Mouse (Mus musculus): ENCODE measurements around the gene Peli2. TPM values are rescaled to one million over a fixed set of nuclear protein-coding genes. Genes with fewer than 3 reads are reported as not detected.

The Peli2 gene
- polyA plus RNA-seq, 1 experiment from 2014 or later = 8.0 TPM

DNA sequence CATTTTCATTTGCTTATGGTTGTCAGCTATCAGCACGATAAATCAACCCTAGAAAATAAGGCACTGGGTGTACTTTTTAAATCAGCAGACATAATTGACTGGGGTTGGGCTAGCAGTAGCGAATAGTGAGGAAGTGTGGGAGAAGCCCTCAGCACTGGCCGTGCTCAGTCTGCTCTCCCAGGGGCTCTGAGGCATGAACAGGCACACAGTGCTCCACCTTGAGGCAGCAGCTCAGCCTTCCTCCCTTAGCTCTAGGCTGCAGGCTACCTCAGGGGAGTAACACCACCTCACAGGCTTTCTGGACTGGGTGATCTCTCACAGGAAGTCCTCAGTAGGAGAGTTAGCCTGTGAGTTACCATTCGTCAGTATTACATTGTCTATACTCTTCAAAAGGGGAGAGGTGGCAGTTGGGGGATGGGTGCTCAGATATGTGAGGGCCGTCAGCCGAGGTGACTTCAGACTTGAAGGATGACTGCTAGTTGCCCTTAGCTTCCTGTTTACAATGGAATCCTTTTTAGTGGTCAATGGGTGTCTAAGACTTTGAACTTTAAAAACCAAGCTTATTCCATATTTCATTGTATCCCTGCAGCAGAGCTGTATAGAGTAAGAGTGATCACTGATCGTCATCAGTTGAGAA lies 105.3 kb downstream of the Peli2 start:
- Histone ChIP-seq H3K4me3 (ENCODE audit: low read length) (no peak overlapping the region), H3K9me3 (ENCODE audit: control insufficient read depth, low read length) (no peaks in the 10 kb centered on the region), H3K27me3 (replicated peaks; ENCODE audit: control insufficient read depth, insufficient read depth, low read length) (no peaks in the 10 kb centered on the region), H3K4me1 (ENCODE audit: control insufficient read depth, insufficient read depth, low read depth, low read length) (peaks cover 2% of the 10 kb centered on the region; the same call in 1 of the 2 replicates), H3K36me3 (ENCODE audit: control insufficient read depth, insufficient read depth, low read length) (no peaks in the 10 kb centered on the region), H3K27ac (ENCODE audit: low read depth, low read length) (no peak overlapping the region), H3K9ac (ENCODE audit: low read depth, low read length) (no peak overlapping the region), H3K4me2 (ENCODE audit: low read length) (no peak overlapping the region)
- no peak for ATAC-seq
- 67% methylated on average over 7 of the region's 7 CpGs for WGBS

- H3K9me3 ChIP-seq (ENCODE audit: control insufficient read depth, low read length) = no peaks in the 10 kb centered on the region
- ATAC-seq = no peak
- H3K27me3 ChIP-seq (replicated peaks; ENCODE audit: control insufficient read depth, insufficient read depth, low read length) = no peaks in the 10 kb centered on the region
- H3K9ac ChIP-seq (ENCODE audit: low read depth, low read length) = no peak overlapping the region
- no peak overlapping the region for H3K27ac ChIP-seq (ENCODE audit: low read depth, low read length)
- H3K4me3 ChIP-seq (ENCODE audit: low read length) = no peak overlapping the region
- 83% methylated on average over 10 of the region's 10 CpGs for WGBS
- peaks cover 2% of the 10 kb centered on the region; the same call in 1 of the 2 replicates for H3K4me1 ChIP-seq (ENCODE audit: control insufficient read depth, insufficient read depth, low read depth, low read length)
- H3K4me2 ChIP-seq (ENCODE audit: low read length) = no peak overlapping the region
- H3K36me3 ChIP-seq (ENCODE audit: control insufficient read depth, insufficient read depth, low read length) = no peaks in the 10 kb centered on the region
Measured at GRCm38 (mm10) chr14:48226759-48227158, 106.1 kb downstream of the Peli2 start.

DNA sequence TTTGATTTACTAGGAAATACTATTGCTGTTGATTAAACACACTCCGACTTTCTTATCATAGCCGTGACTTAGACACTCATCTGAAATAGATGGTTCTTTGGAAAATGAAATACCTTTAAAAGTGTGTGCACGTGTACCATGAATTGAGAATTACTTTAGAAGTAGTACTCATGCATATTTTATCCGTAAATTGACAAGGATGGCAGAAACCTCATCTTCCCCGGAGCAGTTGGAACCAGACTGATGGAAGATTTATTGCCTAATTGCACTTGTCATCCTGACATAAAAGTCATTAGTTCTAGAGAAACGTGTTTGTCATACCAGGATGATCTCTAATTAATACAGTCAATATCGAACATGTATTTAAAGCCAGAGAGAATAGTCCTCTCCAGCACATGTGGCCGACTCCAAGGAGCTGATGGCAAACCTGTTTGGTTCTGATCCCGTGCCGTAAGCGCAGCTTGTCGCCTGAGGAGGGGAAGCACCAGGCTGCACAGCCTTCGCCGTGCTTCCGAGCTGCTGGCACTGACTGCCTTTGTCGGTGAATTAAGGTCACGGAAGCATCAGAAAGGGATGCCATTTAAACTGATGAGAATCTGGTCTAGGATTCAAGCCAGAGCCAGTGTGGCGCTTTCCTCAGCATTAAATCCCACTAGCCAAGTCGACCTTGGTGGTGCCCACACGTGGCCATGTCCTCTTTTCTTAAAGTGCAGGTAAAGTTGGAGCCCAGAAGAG lies 114.3 kb downstream of the Peli2 start:
- WGBS = 62% methylated on average over 20 of the region's 20 CpGs
- Histone ChIP-seq H3K27me3 (replicated peaks; ENCODE audit: control insufficient read depth, insufficient read depth, low read length) (no peaks in the 10 kb centered on the region), H3K9me3 (ENCODE audit: control insufficient read depth, low read length) (no peaks in the 10 kb centered on the region), H3K36me3 (ENCODE audit: control insufficient read depth, insufficient read depth, low read length) (no peaks in the 10 kb centered on the region), H3K4me3 (ENCODE audit: low read length) (no peak overlapping the region), H3K4me1 (ENCODE audit: control insufficient read depth, insufficient read depth, low read depth, low read length) (no peaks in the 10 kb centered on the region), H3K27ac (ENCODE audit: low read depth, low read length) (no peak overlapping the region), H3K4me2 (ENCODE audit: low read length) (no peak overlapping the region), H3K9ac (ENCODE audit: low read depth, low read length) (no peak overlapping the region)
- peak; percentile 56 for ATAC-seq

DNA sequence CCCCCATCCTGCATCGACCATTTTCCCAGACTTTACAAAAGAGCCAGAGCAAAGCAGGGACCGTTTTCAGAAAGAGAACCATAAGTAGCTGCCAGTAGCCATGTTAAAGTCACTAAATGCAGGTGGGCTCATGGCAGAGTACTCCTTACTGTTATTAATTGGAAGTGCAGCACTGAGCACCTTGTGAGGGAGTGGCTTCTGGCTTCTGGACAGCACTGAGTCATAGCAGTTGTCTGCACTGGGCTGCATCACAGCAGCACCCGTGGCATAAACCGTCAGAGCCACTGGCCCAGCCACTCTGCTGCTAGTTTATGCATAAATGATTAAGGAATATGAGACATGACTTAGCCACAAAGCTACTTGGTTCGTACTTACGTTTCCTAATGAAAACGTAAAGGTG lies 120.7 kb downstream of the Peli2 start:
- no peak for ATAC-seq
- H3K4me3 ChIP-seq (ENCODE audit: low read length) = no peak overlapping the region
- H3K27ac ChIP-seq (ENCODE audit: low read depth, low read length) = no peak overlapping the region
- H3K36me3 ChIP-seq (ENCODE audit: control insufficient read depth, insufficient read depth, low read length) = no peaks in the 10 kb centered on the region
- peaks cover 3% of the 10 kb centered on the region; the same call in 1 of the 2 replicates for H3K4me1 ChIP-seq (ENCODE audit: control insufficient read depth, insufficient read depth, low read depth, low read length)
- no peaks in the 10 kb centered on the region for H3K27me3 ChIP-seq (replicated peaks; ENCODE audit: control insufficient read depth, insufficient read depth, low read length)
- no peak overlapping the region for H3K4me2 ChIP-seq (ENCODE audit: low read length)
- H3K9ac ChIP-seq (ENCODE audit: low read depth, low read length) = no peak overlapping the region
- H3K9me3 ChIP-seq (ENCODE audit: control insufficient read depth, low read length) = no peaks in the 10 kb centered on the region
- 87% methylated on average over 7 of the region's 7 CpGs for WGBS

DNA sequence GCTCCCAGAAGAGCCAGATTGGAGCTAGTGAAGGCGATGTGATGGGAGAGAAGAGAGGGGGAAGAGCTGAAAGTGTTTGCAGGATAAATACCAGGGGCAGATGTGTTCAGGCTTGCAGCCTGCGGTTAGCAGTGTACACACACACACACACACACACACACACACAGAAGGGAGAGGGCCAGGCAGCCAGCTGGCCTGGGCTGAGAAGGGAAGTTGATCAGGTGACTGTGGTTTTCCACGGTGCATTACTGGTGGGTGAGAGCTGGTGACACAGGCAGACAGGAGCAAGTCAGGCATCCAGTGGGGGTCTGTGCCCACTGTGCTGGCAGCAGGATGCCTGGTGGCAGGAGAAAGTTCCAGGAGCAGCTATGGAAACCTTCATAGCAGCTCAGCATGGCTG lies 125.6 kb downstream of the Peli2 start:
- H3K36me3 ChIP-seq (ENCODE audit: control insufficient read depth, insufficient read depth, low read length) = no peaks in the 10 kb centered on the region
- peak; percentile 74 for ATAC-seq
- H3K4me3 ChIP-seq (ENCODE audit: low read length) = no peak overlapping the region
- H3K27ac ChIP-seq (ENCODE audit: low read depth, low read length) = no peak overlapping the region
- WGBS = 59% methylated on average over 3 of the region's 3 CpGs
- no peaks in the 10 kb centered on the region for H3K9me3 ChIP-seq (ENCODE audit: control insufficient read depth, low read length)
- H3K9ac ChIP-seq (ENCODE audit: low read depth, low read length) = no peak overlapping the region
- H3K27me3 ChIP-seq (replicated peaks; ENCODE audit: control insufficient read depth, insufficient read depth, low read length) = no peaks in the 10 kb centered on the region
- peaks cover 3% of the 10 kb centered on the region; the same call in 1 of the 2 replicates for H3K4me1 ChIP-seq (ENCODE audit: control insufficient read depth, insufficient read depth, low read depth, low read length)
- H3K4me2 ChIP-seq (ENCODE audit: low read length) = no peak overlapping the region

DNA sequence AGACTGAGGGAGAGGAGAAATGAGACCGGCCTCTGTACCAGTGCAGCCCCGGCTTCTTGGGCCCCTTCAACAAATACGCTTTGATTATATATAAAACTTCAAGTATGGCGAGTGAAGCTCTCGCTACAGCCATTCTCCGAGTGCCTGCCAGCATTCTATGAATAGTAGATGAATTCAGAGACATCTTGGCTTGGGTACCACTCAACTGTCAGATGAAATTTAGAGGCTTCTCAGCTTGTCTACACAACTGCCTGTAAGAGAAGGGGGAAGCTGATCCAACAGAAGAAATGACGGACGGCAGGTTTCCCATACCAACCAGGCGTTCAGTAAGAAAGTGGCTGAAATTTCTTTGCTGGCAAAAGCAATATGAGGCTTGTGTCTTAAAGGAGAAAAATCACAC lies 126.3 kb downstream of the Peli2 start:
- no peak for ATAC-seq
- Histone ChIP-seq H3K4me2 (ENCODE audit: low read length) (no peak overlapping the region), H3K36me3 (ENCODE audit: control insufficient read depth, insufficient read depth, low read length) (no peaks in the 10 kb centered on the region), H3K4me3 (ENCODE audit: low read length) (no peak overlapping the region), H3K27me3 (replicated peaks; ENCODE audit: control insufficient read depth, insufficient read depth, low read length) (no peaks in the 10 kb centered on the region), H3K4me1 (ENCODE audit: control insufficient read depth, insufficient read depth, low read depth, low read length) (peaks cover 3% of the 10 kb centered on the region; the same call in 1 of the 2 replicates), H3K9me3 (ENCODE audit: control insufficient read depth, low read length) (no peaks in the 10 kb centered on the region), H3K9ac (ENCODE audit: low read depth, low read length) (no peak overlapping the region), H3K27ac (ENCODE audit: low read depth, low read length) (no peak overlapping the region)
- 82% methylated on average over 9 of the region's 9 CpGs for WGBS

GRCm38 (mm10) chr14:48249459-48249858 lies 128.8 kb downstream of the Peli2 start:
- WGBS = 91% methylated on average over 2 of the region's 2 CpGs

GRCm38 (mm10) chr14:48249909-48250308 lies 129.3 kb downstream of the Peli2 start:
- no peaks in the 10 kb centered on the region for H3K27me3 ChIP-seq (replicated peaks; ENCODE audit: control insufficient read depth, insufficient read depth, low read length)
- no peak overlapping the region for H3K4me3 ChIP-seq (ENCODE audit: low read length)
- H3K9me3 ChIP-seq (ENCODE audit: control insufficient read depth, low read length) = no peaks in the 10 kb centered on the region
- ATAC-seq = no peak
- H3K27ac ChIP-seq (ENCODE audit: low read depth, low read length) = no peak overlapping the region
- no peaks in the 10 kb centered on the region for H3K36me3 ChIP-seq (ENCODE audit: control insufficient read depth, insufficient read depth, low read length)
- H3K9ac ChIP-seq (ENCODE audit: low read depth, low read length) = no peak overlapping the region
- no peak overlapping the region for H3K4me2 ChIP-seq (ENCODE audit: low read length)
- WGBS = 92% methylated on average over 9 of the region's 9 CpGs
- peaks cover 3% of the 10 kb centered on the region; the same call in 1 of the 2 replicates for H3K4me1 ChIP-seq (ENCODE audit: control insufficient read depth, insufficient read depth, low read depth, low read length)

More at GRCm38 (mm10) chr14:48249459-48249858, 128.8 kb downstream of the Peli2 start:
- Histone ChIP-seq H3K27ac (ENCODE audit: low read depth, low read length) (no peak overlapping the region), H3K4me1 (ENCODE audit: control insufficient read depth, insufficient read depth, low read depth, low read length) (peaks cover 3% of the 10 kb centered on the region; the same call in 1 of the 2 replicates), H3K4me3 (ENCODE audit: low read length) (no peak overlapping the region), H3K9ac (ENCODE audit: low read depth, low read length) (no peak overlapping the region), H3K9me3 (ENCODE audit: control insufficient read depth, low read length) (no peaks in the 10 kb centered on the region), H3K27me3 (replicated peaks; ENCODE audit: control insufficient read depth, insufficient read depth, low read length) (no peaks in the 10 kb centered on the region), H3K4me2 (ENCODE audit: low read length) (no peak overlapping the region), H3K36me3 (ENCODE audit: control insufficient read depth, insufficient read depth, low read length) (no peaks in the 10 kb centered on the region)
- no peak for ATAC-seq

DNA sequence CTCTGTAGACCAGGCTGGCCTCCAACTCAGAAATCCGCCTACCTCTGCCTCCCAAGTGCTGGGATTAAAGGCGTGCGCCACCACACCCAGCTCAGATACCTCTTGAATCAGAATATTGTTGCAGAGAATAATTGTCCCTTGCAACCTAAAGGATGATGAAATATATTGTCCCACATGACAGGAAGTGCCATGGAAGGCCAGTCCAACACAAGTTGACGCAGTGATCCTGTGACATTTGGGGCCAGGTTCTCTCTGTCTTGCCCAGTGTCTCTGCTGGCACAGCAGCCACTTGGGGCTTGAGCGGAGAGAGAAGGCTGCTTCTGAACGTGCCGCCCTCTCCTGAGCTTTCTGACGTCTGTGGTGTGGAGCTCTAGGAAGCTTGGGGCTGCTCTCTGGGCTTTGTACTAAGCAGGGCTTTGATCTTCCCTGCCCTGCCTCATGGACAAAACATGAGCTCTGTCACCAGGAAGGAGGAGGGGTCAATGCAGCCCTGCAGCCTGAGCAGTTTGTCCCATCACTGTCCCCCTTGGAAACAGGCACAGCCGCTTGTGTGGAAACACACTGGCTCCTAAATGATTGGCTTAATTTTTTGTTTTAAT lies 130.9 kb downstream of the Peli2 start:
- Histone ChIP-seq H3K4me1 (ENCODE audit: control insufficient read depth, insufficient read depth, low read depth, low read length) (no peaks in the 10 kb centered on the region; the same call in 1 of the 2 replicates), H3K36me3 (ENCODE audit: control insufficient read depth, insufficient read depth, low read length) (no peaks in the 10 kb centered on the region), H3K4me3 (ENCODE audit: low read length) (no peak overlapping the region), H3K27ac (ENCODE audit: low read depth, low read length) (no peak overlapping the region), H3K4me2 (ENCODE audit: low read length) (no peak overlapping the region), H3K9me3 (ENCODE audit: control insufficient read depth, low read length) (no peaks in the 10 kb centered on the region), H3K27me3 (replicated peaks; ENCODE audit: control insufficient read depth, insufficient read depth, low read length) (no peaks in the 10 kb centered on the region), H3K9ac (ENCODE audit: low read depth, low read length) (no peak overlapping the region)
- ATAC-seq = no peak
- 53% methylated on average over 9 of the region's 9 CpGs for WGBS

Data from hindbrain, embryonic 16.5 days (tissue).